Mouse (Mus musculus) E14TG2a.4 (cell line): ENCODE results near the gene Hist1h2bj.

ENCODE experiments used
- CTCF ChIP-seq: conservative IDR thresholded peaks from 2 replicates; pipeline ENCODE4 v1.5.1; 2014; ENCODE audit warnings: low read length
- NANOG ChIP-seq: IDR thresholded peaks from 2 replicates; pipeline ENCODE4 v1.6.1; 2014; ENCODE audit warnings: borderline replicate concordance, low read length, mixed read lengths

- TF ChIP-seq CTCF (no peak), NANOG (no peak)
Observed at GRCm38 (mm10) chr13:21997201-21997820, 45.7 kb upstream of the Hist1h2bj start.
